Mouse (Mus musculus) adrenal gland, postnatal 10 days (tissue): ENCODE results near the gene Ing4. TPM values are rescaled to one million over a fixed set of nuclear protein-coding genes. Genes with fewer than 3 reads are reported as not detected.
A peak's percentile ranks its signal among the peaks of the same experiment; 100 is the strongest.

ENCODE experiments used
- DNase-seq: peaks from one replicate; pipeline ENCODE4 v3.0.0; 2021; ENCODE audit warnings: mixed read lengths
- long read RNA-seq, 2 experiments: library from polyadenylated mRNA; stranded (forward); transcript quantifications; one replicate each; pipeline ENCODE4 v2.0.0; 2021
- total RNA-seq, 2 experiments: library from RNA; stranded (reverse); gene quantifications; 2 replicates each; pipeline ENCODE4 v1.2.3; 2021

Ing4 gene
- total RNA-seq: 10 to 100 TPM; 72.5 to 83.1 TPM
- long read RNA-seq, experiment 1, transcript Ing4-201 (8 exons, 1,629 nt): major isoform, 45 of 97 reads
- long read RNA-seq, experiment 1, partial matches to known transcripts: 11 of 97 reads
- long read RNA-seq, experiment 1, other reads (novel, unspliced or antisense): 37 of 97 reads
- long read RNA-seq, experiment 2, transcript Ing4-201 (8 exons, 1,629 nt): major isoform, 29 of 65 reads
- long read RNA-seq, experiment 2, transcript Ing4-205 (8 exons, 1,446 nt): minor isoform, 6 of 65 reads
- long read RNA-seq, experiment 2, partial matches to known transcripts: 1 of 65 reads
- long read RNA-seq, experiment 2, other reads (novel, unspliced or antisense): 28 of 65 reads

DNA sequence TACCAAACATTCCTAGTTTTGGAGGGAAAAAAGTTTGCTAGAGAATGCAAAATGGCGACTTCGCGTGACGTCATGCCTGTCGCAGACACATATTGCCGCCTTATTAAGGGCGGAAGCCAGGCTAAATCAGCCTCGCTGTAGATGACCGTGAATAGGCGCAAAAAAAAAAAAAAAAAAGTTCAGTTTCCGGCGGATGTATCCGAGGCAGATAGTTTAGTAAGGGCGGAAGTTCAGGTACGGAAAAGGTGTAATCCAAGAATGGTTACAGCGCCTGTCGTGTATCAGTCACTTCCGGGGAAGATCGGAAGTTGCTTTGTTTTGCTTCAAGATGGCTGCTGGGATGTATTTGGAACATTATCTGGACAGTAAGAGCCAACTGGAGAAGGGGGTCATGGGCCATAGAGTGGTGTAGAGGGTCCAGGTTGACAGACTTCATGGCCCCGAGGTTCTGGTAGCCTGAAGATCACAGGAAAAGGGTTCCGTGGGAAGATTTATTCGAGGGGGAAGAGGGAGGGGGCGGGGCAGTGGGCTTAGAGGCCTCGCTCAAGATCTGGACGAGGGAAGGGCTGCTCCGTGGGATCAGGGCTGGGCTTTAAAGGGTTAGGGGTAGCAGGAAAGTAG, at the start of gene Ing4:
Ing4 (plus strand) TSS at position 228 of the 621 bp plus-strand sequence.
- peak; percentile 91 for DNase-seq

DNA sequence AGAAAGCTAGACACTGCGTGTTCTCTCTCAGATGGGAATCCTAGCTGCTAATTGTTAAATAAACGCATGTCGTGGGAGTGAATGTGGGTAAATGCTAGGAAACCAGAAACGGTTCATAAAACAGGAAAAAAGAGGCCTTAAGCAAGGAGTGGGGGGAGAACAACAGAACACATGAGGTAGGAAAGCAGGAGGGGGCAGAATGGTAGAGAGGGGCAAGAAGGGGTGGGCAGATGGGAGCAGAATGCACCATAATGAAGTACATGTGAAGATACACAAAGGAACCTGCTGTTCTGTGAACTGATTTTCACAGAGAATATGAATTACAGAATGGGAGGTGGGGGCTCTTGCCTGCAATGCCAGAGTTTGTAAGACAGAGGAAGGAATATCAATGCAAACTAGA, 47.3 kb upstream of the Ing4 start:
- DNase-seq: no peak

DNA sequence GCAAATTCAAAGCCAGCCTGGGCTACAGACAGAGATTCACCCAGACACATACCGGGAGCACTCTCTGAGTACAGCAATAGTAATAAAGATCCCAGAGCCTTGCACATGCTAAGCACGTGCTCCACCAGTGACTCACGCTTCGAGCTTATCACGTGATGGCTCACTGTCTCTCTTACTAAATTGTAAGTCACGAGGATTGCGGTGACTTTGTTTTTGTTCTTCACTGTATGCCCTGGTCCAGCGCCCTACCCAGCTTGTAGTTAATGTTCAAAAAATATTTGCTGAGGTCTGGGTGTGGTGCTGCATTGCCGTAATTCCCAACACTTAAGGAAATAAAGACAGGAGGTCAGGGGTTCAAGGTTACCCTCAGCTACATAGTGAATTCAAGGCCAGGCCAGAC, 46.2 kb upstream of the Ing4 start:
- DNase-seq: peak; percentile 49

DNA sequence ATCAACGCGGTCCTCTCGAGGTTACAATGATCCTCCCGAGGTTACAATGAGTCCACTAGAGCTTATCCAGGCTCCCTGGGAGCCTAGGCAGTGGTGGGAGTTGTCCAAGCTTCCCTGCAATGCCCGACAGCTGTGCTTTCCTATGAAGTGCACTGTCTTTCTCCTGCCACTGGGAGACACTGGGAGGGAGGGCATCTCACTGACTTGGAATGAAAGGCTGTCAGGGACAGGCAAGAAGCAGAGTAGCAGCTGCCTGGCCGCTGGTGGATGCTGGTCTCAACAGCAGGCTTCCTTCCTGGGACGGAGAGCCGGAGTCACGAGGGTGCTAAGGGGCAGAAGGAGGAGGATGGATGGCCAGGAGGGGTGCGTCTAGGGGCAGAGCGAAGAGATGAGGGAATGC, 45.7 kb upstream of the Ing4 start:
- peak; percentile 47 for DNase-seq

DNA sequence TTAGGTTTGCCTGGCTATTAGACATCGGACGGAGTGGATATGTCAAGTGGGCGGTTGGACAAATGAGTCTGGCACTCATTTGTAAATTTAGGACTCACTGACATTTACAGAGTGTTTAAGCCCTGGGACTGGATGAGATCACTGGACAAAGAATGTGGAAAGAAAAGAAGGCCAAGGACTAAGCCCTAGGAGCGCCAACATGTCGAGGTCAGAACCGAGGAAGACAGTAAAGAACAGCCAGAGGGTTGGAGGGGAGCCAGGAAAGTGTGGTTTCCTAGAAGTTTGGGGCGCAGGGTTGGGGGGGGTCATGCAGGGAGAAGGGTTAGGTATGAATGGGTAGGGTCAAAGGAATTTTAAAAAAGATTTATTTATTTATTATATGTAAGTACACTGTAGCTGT, 44.3 kb upstream of the Ing4 start:
- DNase-seq: peak; percentile 72

DNA sequence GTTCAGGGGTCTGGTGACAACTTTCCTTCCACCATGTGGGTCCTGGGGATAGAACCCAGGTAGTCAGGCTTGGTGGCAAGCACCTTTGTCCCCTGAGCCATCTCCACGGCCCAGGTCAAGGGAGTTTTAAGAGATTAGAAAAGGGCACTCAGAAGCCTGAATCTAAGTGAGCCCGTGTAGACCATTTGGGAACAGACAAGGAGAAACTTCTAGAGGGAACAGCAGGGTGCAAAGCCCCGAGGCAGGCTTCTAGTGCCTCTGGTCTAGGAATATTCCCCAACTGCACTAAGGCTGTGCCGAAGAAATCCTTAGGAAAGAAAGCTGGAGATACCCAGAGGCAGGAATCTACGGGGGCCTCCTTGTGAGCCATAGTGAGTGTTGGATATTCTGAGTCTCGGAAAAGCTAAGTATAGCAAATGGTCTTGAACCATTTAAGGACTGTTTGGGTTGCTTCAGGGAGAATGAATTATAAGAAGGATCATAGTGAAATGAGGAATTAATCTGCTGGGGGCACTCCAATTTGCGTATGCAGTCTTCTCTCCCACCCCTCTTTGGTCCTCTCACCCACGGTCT, 43.6 kb upstream of the Ing4 start:
- no peak for DNase-seq

DNA sequence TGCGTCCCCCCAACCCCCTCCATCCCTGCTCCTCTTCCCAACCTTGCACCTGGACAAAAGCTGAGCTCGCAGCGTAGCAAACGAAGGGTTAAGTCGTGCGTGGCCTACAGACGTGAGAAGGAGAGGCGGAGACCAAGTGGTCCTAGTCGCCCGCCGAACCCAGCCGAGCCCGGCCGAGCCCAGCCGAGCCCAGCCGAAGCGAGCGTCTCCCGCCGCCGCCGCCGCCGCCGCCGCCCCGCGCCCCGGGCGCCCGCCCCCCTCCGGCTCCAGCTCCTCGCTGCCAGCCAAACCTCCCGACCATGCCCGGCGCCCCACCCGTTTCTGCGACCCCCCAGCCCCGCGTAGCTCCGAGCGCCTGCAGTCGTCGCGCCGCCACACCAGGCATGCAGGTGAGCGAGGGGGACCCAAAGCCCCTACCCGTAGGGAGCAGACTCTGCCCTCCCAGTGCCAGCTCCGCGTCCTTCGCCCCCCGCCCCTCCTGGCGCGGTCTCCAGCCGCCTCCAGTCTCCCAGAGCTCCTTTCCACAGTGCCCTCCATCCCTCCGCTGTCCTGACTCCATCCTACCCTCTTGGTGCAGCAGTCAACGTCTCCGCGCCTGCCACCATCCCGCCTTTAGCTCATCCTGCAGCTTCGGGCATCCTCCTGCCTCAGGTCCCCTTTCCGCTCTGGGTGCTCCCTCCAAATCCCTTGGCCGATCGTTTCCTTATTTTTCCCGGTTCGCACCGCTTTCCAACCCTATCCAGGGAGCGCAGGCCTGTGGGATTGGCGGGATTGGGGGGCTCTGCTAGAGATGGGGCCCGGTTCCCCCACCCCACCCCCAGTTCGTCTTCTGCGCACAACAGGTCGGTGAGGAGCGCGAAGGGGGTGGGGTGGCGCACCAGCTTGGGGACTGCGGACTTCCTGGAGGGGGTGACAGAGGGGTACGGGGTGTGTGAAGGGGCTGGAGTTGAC, 42.7 kb upstream of the Ing4 start, which contains the start of gene Pianp:
Pianp (plus strand) TSS at position 144 of the 951 bp plus-strand sequence.
- peak; percentile 92 for DNase-seq

DNA sequence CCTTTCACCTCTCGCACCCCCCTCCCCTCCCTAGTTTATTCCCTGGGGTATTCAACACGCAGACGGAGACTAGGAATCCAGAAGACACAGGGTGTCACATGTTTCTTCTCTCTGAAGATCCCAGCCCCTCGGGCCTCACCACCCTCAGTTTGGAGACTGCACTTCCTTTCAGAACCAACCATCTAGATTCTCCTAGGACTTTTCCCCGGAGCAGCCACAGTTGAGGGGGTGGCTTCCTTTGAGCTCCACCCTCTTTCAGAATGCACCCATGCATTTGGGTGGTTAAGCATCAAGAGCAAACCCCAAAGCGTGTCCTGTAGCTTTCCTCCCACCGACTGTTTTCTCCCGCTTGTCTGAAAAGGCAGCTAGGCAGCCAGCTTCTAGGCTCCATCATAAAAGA, 41.5 kb upstream of the Ing4 start:
- no peak for DNase-seq

DNA sequence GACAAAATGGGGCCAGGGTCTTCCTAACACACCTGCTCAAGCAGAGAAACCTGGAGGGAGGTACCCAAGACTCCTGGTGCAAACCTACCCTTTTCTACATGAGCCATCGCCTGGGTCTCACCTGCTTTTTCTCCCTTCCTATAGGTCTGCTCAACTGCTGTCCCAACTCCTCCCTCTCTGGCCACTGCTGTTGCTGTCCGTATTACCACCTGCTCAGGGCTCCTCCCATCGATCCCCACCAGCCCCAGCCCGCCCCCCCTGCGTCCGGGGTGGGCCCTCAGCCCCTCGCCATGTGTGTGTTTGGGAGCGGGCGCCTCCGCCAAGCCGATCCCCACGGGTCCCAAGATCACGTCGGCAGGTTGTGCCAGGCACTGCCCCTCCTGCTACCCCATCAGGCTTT, 40.5 kb upstream of the Ing4 start:
- DNase-seq: no peak

DNA sequence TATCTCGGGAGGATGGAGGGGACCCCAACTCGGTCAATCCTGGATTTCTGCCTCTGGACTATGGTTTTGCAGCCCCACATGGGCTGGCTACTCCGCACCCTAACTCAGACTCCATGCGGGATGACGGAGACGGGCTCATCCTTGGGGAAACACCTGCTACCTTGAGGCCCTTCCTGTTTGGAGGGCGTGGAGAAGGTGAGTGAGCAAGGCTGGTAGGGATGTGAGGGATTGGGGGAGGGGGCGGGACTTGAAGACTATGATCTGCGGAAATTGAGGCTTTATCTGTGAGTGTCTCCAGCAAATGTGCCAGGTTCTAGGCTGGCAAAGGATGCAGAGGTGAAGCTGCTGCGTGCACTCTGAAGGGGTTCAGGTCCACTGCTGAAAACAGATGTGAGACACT, 40.0 kb upstream of the Ing4 start:
- no peak for DNase-seq

DNA sequence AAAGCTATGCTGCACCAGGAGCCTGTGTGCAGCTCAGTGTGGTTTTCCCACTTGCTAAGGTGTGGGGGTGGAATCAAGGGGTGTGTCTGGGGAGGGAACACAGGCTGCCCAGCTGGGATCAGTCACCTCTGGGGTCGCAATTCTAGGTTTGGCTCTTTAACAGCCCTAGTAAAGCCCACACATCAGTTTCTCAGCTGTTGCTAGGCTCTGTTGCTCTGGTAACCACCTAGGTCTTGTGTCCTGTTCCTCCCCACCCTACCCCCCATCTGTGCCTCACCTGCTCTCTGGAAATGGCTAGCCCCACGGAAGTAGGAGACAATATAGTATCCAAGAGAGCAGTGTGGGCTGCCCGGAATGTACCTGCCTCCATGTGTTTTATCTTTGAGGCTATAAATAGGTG, 35.9 kb upstream of the Ing4 start:
- no peak for DNase-seq

DNA sequence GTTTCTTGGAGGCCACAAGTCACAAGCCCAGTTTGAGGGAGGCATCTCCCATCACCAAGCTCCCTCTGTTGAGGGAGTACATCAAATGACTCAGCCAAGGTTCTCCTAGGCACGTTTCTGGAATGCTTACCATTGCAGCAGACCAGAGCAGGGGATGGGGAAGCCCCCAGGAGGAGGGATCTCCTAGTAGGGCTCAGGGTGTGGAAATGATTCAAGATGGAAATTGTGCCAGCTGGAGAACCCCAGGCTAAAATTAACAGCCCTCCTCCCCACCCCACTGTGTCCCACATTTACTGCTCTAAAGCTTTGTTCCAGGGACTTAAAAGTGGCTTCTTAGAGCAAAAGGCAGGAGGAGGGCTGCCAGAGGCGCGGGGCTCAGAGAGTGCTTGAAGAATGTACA, 34.5 kb upstream of the Ing4 start:
- DNase-seq: no peak

DNA sequence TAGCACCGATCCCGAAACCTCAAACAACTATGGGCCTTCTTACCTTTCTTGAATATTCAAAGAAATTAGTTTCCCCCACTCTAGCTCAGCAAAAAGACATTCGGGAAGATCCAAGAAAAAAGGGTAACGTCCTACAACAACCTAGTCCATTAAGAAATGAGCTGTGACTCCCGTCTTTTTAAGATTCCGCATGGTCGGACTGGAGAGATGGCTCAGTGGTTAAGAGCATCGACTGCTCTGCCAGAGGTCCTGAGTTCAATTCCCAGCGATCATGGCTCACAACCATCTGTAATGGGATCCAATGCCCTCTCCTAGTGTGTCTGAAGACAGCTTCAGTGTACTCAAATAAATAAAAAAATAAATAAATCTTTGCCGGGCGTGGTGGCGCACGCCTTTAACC, 31.5 kb upstream of the Ing4 start:
- no peak for DNase-seq

DNA sequence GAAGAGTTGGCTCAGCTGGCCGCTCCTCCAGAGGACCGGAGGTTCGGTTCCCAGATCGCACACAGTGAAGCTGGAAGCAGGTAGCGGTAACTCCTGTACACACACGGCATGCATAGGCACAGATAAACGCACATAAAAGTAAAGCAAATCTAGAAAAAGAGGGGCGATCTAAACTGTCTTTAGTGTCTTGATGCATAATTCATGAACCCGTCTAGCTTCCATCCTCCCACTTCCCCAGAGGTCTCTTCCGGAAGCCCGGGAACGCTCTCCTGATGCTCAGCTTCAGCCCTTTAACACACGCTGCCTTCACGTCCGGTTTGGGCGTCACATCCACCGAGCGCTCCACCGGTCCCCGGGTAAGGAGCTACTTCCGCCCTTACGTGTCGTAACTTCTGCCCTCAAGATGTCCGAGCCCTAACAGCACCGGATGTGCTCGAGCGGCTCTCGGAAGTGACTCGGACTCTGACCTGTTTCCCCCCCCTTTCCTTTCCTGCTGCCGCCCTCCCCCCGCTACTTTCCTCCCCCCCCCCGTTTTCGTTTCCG, 30.9 kb upstream of the Ing4 start:
- peak; percentile 98 for DNase-seq

DNA sequence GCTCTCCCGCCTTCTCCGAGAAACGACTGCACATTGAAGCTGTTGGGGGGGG, 30.6 kb upstream of the Ing4 start, which contains the start of gene Zfp384:
Zfp384 (plus strand) TSS at position 17 of the 52 bp plus-strand sequence.
- DNase-seq: no peak

DNA sequence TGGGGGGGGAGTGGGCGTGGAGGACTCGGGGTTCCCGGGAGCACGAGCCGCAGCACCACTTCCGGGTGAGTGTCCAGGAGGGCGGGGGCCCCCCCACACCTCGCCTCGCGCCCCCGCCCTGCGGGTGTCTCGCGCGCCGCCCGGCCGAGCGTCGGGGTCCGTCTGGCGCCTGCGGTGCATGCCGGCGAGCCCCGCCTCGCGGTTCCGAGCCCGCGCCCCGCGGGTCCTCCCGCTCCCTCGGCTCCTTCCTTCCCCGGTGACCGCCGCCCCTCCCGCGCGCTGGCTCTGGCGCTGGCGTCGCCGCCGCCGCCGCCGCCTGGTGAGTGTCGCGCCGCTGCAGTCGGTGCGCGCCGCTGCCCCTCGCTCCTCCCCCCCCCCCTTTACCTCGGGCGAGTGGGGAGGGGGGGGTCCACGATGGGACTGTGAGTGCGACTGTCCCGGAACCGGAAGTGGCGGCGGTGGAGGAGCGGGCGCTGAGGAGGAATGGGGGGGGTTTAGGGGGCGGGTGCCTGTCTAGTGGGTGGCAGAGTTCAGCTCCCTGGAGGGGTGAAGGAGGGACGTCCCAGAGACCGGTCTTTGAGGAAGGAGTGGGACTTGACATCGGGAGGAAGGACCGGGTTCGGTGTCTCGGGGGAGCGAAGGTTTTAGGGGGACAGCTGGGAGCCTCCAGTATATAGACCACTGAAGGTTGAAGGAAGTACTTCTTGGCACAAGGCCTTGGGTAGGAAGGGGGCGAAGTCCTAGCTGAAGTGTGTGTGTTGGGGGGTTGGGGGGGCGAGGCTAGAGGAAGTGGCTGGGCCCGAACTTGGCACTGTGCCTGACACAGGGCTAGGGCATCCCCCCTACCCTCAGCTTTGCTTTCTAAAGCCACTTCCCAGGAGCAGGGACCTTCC, 30.1 kb upstream of the Ing4 start:
- DNase-seq: peak; percentile 90

DNA sequence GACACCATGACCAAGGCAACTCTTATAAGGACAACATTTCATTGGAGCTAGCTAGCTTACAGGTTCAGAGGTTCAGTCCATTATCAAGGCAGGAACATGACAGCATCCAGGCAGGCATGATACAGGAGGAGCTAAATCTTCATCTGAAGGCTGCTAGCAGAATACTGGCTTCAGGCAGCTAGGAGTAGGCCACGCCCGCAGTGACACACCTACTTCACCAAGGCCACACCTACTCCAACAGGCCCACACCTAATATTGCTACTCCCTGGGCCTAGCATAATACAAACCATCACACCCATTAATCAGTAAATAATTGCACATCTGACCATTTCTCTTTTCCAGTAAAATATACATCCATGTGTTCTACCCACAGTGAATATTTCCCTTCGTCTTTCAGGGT, 21.9 kb upstream of the Ing4 start:
- no peak for DNase-seq

DNA sequence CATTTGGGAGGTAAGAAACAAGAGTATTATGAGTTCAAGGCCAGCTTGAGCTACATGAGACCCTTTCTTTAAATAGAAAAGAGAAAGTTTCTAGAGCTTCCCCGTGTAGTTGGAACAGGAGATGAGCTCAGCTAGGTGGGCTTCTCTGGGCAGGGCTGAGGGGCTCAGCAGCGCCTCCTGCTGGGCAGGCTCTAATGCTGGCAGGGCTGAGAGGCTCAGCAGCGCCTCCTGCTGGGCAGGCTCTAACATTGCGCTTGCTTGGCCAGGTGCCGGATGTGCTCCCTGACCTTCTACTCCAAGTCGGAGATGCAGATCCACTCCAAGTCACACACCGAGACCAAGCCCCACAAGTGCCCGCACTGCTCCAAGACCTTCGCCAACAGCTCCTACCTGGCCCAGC, 9.0 kb upstream of the Ing4 start:
- DNase-seq: peak; percentile 70

DNA sequence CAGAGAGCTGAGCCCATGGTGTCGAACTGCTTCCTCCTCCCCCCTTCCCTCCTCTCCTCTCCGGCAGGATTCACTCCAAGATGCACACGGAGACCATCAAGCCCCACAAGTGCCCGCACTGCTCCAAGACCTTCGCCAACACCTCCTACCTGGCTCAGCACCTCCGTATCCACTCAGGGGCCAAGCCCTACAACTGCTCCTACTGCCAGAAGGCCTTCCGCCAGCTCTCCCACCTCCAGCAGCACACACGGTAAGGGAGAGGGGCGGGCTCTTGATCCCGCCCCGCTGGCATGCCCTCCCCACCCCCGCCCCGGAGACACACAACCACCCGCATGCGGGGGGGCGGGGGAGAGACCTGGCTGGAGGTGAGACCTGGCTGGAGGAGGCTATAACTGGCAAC, 8.0 kb upstream of the Ing4 start:
- no peak for DNase-seq

DNA sequence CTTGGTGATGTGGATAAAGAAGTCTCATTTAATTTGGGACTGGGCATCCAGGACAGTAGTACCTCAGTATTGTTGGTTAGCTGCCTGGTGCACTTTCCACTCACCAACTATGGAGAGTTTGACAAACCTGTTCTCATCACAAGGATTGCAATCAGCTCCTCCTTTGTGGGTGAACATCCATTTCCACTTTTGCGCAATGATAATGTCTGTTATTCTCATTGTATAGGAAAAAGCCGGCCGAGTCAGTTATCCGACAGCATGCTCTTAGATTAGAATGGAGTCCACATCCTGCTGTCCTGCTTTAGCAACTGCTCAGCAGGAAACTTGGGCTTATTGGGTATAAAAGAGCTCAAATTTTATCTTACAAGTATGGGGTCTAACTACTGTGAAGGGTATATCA, 894 bp upstream of the Ing4 start:
- DNase-seq: no peak

DNA sequence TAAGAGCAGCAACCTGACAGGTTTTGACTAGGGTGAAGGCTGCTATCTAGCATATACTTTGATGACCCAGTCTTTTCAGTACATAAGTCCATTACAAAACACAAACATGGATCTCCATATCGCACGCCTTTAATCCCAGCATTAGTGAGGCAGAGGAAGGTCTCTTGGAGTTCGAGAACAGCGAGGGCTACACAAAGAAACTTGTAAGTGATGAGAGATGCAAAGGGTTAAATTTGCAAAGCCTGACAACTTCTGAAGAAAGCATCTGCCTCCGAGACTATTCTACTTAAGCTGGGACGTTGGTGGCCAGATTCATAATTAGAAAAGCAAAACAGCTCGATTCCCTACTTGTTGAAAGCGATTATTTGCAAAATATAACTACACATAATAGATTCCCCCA, 429 bp upstream of the Ing4 start:
- no peak for DNase-seq

DNA sequence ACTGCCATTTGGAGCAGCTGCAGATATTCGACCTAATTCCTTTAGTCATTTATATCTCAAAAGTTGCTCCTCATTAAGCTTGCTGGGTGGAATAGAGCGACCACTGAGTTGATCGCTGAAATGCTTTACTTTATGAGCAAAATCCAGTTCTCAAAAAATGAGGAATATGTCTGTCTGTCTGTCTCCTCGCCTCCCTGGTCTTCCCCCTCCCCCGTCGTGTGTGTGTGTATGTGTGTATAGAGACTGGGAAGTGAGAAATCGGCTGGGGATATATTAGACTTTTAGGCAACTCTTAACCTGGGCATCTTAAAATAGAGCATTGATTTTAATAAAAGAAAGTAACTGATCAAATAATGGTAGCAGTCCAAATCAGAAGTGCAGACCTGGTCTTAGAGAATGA, 661 bp downstream of the Ing4 start:
- DNase-seq: no peak
